Mouse (Mus musculus): ENCODE data around the gene Fam162b. TPM values are rescaled to one million over a fixed set of nuclear protein-coding genes. Genes with fewer than 3 reads are reported as not detected.

Fam162b gene
- total RNA-seq, 2 experiments from 2014 or later, result not detected

Other genes with a start within 250 kb of the Fam162b start
- 1 to 10 TPM; 1.5 to 1.7 TPM for gene Gm49339, start 109.9 kb downstream of the Fam162b start, total RNA-seq (2021)
- gene Lilr4b, start 109.9 kb downstream of the Fam162b start, total RNA-seq (2021), result 1 to 10 TPM; 1.3 to 2.9 TPM
- 1 to 10 TPM; 1.2 to 2.9 TPM for gene Lilrb4a, start 99.6 kb downstream of the Fam162b start, total RNA-seq (2021)
- gene Gprc6a, start 40.9 kb upstream of the Fam162b start, total RNA-seq (2021), result not detected
- gene Rfx6, start 87.2 kb upstream of the Fam162b start, total RNA-seq (2021), result not detected

Data from adrenal gland, postnatal 36 days (tissue).